Mouse (Mus musculus) embryonic facial prominence, embryonic 14.5 days (tissue): Measurements from ENCODE around the gene Pdzk1ip1. TPM values are rescaled to one million over a fixed set of nuclear protein-coding genes. Genes with fewer than 3 reads are reported as not detected.

Experiments
- ATAC-seq: fragments of 200-750 bp; cut with Nextera tagmentation; 2 replicates; pipeline ENCODE4 v1.8.0; 2017; ENCODE audit warnings: low read depth, moderate number of reproducible peaks, moderate TSS enrichment
- DNase-seq: peaks from one replicate; pipeline ENCODE4 v3.0.0-alpha.2; 2015; ENCODE audit warnings: low spot score
- H3K27ac ChIP-seq: fragments of 300-500 bp; sonication (generic); replicated peaks from 2 replicates; pipeline ENCODE4 v1.5.1; 2014; ENCODE audit warnings: low read depth, mild to moderate bottlenecking, low read length, moderate library complexity
- H3K27me3 ChIP-seq: fragments of 300-500 bp; sonication (generic); replicated peaks from 2 replicates; pipeline ENCODE4 v1.6.1; 2014; ENCODE audit warnings: low read length; ENCODE audit not compliant: control insufficient read depth, insufficient read depth
- H3K36me3 ChIP-seq: fragments of 300-500 bp; sonication (generic); 2 replicates; pipeline ENCODE4 v1.6.1; 2014; ENCODE audit warnings: low read length, mixed read lengths; ENCODE audit not compliant: control insufficient read depth, insufficient read depth
- H3K4me1 ChIP-seq: fragments of 300-500 bp; sonication (generic); 2 replicates; pipeline ENCODE4 v1.6.1; 2014; ENCODE audit warnings: antibody characterized with exemption, low read length; ENCODE audit not compliant: control insufficient read depth, insufficient read depth
- H3K4me2 ChIP-seq: fragments of 300-500 bp; sonication (generic); 2 replicates; pipeline ENCODE4 v1.6.1; 2014; ENCODE audit warnings: low read depth, mild to moderate bottlenecking, low read length, moderate library complexity, mixed read lengths
- H3K4me3 ChIP-seq: fragments of 300-500 bp; sonication (generic); 2 replicates; pipeline ENCODE4 v1.5.1; 2014; ENCODE audit warnings: low read depth, mild to moderate bottlenecking, low read length
- H3K9ac ChIP-seq: fragments of 300-500 bp; sonication (generic); 2 replicates; pipeline ENCODE4 v1.6.1; 2014; ENCODE audit warnings: low read depth, mild to moderate bottlenecking, low read length, moderate library complexity, mixed read lengths
- H3K9me3 ChIP-seq: fragments of 300-500 bp; sonication (generic); 2 replicates; pipeline ENCODE4 v1.6.1; 2016; ENCODE audit warnings: low read length; ENCODE audit not compliant: control insufficient read depth
- WGBS: fragments of 180-500 bp; shearing (Covaris S2); extraction: QIAGEN DNeasy Blood & Tissue Kit; methylation state at CpG from one replicate; pipeline ENCODE4 v1.1.7; 2014; 5-methylcytosine and 5-hydroxymethylcytosine counted together
- polyA plus RNA-seq: library from polyadenylated mRNA; unstranded; fragments of >200 nt; fragmentation: Nextera tagmentation; extraction: Ambion mirVana; gene quantifications from 2 replicates; pipeline ENCODE4 v1.2.1, GENCODE M21; 2014

Pdzk1ip1 gene
- polyA plus RNA-seq, 1 experiment from 2014 or later: 18.5 TPM

GRCm38 (mm10) chr4:115083031-115083430 lies 5.5 kb upstream of the Pdzk1ip1 start:
- Histone ChIP-seq H3K27ac (no peak overlapping the region), H3K4me3 (no peak overlapping the region), H3K4me2 (no peak overlapping the region), H3K27me3 (peaks cover 10% of the 10 kb centered on the region; the same call in 1 of the 2 replicates), H3K9ac (no peak overlapping the region), H3K36me3 (no peaks in the 10 kb centered on the region), H3K4me1 (0 out of 2 replicates have a peak, but pooled peaks cover 6% of the 10 kb centered on the region), H3K9me3 (no peaks in the 10 kb centered on the region)
- DNase-seq (no peak), ATAC-seq (no peak)
- 73% methylated on average over 3 of the region's 3 CpGs for WGBS

DNA sequence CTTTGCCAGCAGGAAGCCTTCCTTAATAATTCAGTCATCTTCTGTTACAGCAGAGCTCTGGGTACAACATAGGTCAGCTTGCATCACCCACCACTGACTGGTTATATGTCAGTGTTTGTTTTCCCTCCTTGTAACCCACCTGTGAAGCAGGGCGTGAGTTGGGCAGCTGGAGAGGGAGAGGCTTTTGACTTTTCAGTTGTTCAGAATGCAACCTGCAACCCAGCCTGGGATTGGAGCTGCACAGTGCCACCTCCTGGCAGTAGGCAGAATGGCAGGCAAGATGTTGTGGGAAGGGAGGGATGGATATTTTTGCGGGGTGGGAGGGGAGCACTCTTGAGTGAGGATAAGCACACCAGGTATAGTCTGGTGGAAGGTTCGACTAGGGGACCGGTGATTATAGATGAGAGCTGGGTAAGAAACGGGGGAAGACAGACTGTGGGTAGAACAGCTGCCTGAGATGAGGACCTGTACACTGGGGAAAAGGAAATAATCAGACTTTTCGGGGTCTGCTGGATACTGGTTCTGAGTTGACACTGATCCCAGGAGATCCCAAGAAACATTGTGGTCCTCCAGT lies 2.9 kb upstream of the Pdzk1ip1 start:
- no peaks in the 10 kb centered on the region for H3K36me3 ChIP-seq
- no peak overlapping the region for H3K27ac ChIP-seq
- H3K4me2 ChIP-seq: no peak overlapping the region
- 19% methylated on average over 6 of the region's 6 CpGs for WGBS
- H3K9ac ChIP-seq: no peak overlapping the region
- DNase-seq (no peak), ATAC-seq (0 out of 2 replicates have a peak, but pooled peaks have one; percentile 38)
- H3K27me3 ChIP-seq: peaks cover 13% of the 10 kb centered on the region; the same call in 1 of the 2 replicates
- no peak overlapping the region for H3K4me3 ChIP-seq
- no peaks in the 10 kb centered on the region for H3K4me1 ChIP-seq
- H3K9me3 ChIP-seq: no peaks in the 10 kb centered on the region

DNA sequence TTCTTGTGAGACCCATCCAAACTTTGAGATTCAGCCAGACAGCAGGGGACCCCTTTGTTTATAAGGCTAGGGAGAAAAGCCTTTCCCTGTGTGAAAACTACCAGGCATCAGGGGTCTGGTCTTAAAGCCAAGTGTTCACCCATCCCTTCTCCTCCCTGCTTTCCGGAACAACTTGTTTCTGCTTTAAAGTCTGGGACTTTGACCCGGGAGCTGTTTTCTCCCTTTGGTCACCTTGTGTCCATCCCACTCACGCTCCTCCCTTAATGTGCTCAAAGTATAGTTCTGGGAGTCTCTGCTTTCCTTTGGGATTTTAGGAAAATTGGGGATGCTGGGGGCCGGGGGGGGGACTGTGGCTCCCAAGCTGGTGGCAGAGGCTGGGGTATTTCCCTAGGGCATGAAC lies 2.3 kb upstream of the Pdzk1ip1 start:
- WGBS: 67% methylated on average over 4 of the region's 4 CpGs
- peaks cover 13% of the 10 kb centered on the region; the same call in 1 of the 2 replicates for H3K27me3 ChIP-seq
- H3K4me3 ChIP-seq: no peak overlapping the region
- H3K9ac ChIP-seq: no peak overlapping the region
- no peak for ATAC-seq
- no peak overlapping the region for H3K4me2 ChIP-seq
- H3K9me3 ChIP-seq: no peaks in the 10 kb centered on the region
- H3K4me1 ChIP-seq: no peaks in the 10 kb centered on the region
- DNase-seq: no peak
- H3K36me3 ChIP-seq: no peaks in the 10 kb centered on the region
- no peak overlapping the region for H3K27ac ChIP-seq

DNA sequence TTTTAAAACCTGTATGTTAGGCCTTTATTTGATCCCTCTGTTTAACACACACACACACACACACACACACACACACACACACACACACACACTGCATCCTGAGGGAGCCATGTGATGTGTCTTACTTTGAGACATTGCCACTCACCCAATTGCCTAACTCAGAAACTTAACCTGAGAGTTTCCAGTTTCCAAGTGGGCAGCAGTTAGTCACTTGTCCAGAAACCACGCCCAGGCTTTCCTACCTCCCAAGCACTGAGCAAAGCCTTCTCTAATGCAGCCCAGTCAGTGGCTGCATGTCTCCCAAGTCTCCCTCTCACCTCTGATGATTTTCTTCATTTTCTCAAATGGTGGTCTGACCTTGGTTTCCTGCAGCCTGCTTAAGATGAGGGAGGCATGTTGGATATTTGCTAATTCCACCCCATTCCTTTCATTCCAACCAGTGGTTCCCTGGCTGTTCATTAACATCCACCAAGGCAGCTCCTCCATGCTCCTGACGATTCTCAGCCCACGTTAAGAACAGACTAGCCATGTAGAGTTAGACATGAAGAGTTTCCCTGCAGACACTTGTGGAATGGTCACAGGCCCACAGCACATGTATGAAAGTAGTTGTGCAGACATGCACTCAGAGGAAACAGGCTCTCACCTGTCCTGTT lies 1.6 kb upstream of the Pdzk1ip1 start:
- DNase-seq (no peak), ATAC-seq (no peak)
- Histone ChIP-seq H3K4me3 (no peak overlapping the region), H3K36me3 (no peaks in the 10 kb centered on the region), H3K27ac (no peak overlapping the region), H3K9me3 (no peaks in the 10 kb centered on the region), H3K4me1 (no peaks in the 10 kb centered on the region), H3K4me2 (no peak overlapping the region), H3K27me3 (peaks cover 13% of the 10 kb centered on the region; the same call in 1 of the 2 replicates), H3K9ac (no peak overlapping the region)
- 64% methylated on average over 3 of the region's 3 CpGs for WGBS

GRCm38 (mm10) chr4:115090592-115090991 lies 2.1 kb downstream of the Pdzk1ip1 start:
- H3K4me3 ChIP-seq: no peak overlapping the region
- H3K4me1 ChIP-seq: peaks cover under 1% of the 10 kb centered on the region; the same call in 1 of the 2 replicates
- DNase-seq (peak; percentile 11), ATAC-seq (no peak)
- no peaks in the 10 kb centered on the region for H3K36me3 ChIP-seq
- no peak overlapping the region for H3K27ac ChIP-seq
- H3K9ac ChIP-seq: no peak overlapping the region
- H3K9me3 ChIP-seq: no peaks in the 10 kb centered on the region
- no peak overlapping the region for H3K4me2 ChIP-seq
- peaks cover 32% of the 10 kb centered on the region for H3K27me3 ChIP-seq
- WGBS: 67% methylated on average over 2 of the region's 2 CpGs

DNA sequence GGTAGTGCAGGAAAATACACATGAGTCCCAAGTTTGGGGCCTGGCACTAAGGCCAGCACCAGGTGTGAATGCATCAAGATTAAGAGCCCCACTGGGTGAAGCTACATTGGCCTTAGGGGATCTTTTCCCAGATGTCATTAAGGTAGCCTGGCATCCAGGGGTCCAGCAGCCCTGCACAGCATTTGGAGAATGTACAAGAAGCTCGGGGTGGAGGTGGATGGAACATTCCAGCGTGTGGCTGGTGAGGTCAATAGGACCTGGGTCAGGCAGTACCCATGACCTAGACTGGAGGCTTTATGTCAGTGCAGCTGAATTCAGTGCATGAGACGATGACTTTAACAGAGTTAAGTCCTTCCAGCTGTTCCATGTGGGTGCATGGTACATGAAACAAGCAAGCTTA lies 3.3 kb downstream of the Pdzk1ip1 start:
- WGBS: 75% methylated on average over 3 of the region's 3 CpGs
- no peak for ATAC-seq
- no peak overlapping the region for H3K4me2 ChIP-seq
- DNase-seq: no peak
- H3K9me3 ChIP-seq: no peaks in the 10 kb centered on the region
- no peak overlapping the region for H3K4me3 ChIP-seq
- H3K4me1 ChIP-seq: peaks cover 9% of the 10 kb centered on the region; the same call in 1 of the 2 replicates
- H3K36me3 ChIP-seq: no peaks in the 10 kb centered on the region
- H3K27me3 ChIP-seq: peaks cover 43% of the 10 kb centered on the region
- no peak overlapping the region for H3K9ac ChIP-seq
- H3K27ac ChIP-seq: no peak overlapping the region

DNA sequence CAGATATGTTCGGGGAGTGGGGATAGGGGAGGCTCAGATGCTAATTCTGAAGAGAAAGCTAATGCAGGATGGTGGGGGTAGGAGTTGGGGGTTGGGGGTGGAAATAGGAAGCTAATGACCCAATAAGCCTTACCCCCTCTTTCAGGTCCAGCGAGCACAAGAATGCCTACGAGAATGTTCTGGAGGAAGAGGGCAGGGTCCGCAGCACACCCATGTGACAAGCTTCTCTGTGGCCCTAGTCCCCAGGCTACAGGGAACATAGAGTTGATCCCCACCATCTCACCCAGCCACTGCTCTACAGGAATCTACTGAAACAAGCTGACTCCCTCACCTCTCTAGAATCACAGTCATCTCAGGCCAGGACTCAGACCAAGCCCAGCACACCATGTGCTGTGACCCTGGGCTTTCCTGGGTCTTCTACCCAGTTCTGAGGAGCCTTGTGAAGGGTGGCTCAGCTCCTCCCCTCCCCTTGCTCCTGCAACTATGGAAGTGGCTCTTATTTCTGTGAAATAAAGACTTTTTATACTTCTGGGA lies 4.9 kb downstream of the Pdzk1ip1 start:
- WGBS: 86% methylated on average over 4 of the region's 4 CpGs
- DNase-seq: no peak
- no peak for ATAC-seq

DNA sequence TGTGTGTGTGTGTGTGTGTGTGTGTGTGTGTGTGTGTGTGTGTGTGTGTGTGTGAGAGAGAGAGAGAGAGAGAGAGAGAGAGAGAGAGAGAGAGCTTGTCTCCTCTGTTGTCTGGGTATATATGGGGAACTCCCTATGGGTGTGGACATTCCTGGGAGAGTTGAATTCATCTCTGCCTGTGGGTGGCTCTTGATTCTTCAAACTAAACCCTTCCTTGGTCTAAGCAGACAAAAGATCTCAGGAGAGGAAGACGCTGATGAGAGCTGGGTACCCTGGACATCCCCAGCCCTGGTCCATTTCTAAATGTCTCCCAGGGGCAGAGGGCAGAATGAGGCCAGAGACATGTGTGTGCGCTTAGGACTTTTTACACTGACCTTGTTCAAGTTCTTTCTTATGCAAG lies 5.5 kb downstream of the Pdzk1ip1 start:
- Histone ChIP-seq H3K27me3 (peaks cover 44% of the 10 kb centered on the region), H3K4me3 (no peak overlapping the region), H3K4me2 (no peak overlapping the region), H3K4me1 (peaks cover 9% of the 10 kb centered on the region; the same call in 1 of the 2 replicates), H3K27ac (no peak overlapping the region), H3K9me3 (no peaks in the 10 kb centered on the region), H3K36me3 (no peaks in the 10 kb centered on the region), H3K9ac (no peak overlapping the region)
- ATAC-seq (no peak), DNase-seq (no peak)
- 84% methylated on average over 2 of the region's 2 CpGs for WGBS

More for the DNA sequence above, 4.9 kb downstream of the Pdzk1ip1 start:
- Histone ChIP-seq H3K4me1 (peaks cover 9% of the 10 kb centered on the region; the same call in 1 of the 2 replicates), H3K4me2 (no peak overlapping the region), H3K9ac (no peak overlapping the region), H3K27ac (no peak overlapping the region), H3K9me3 (no peaks in the 10 kb centered on the region), H3K4me3 (no peak overlapping the region), H3K36me3 (no peaks in the 10 kb centered on the region), H3K27me3 (peaks cover 45% of the 10 kb centered on the region)
